Mouse (Mus musculus): ENCODE data around the gene Ano6. TPM values are rescaled to one million over a fixed set of nuclear protein-coding genes. Genes with fewer than 3 reads are reported as not detected.

Gene Ano6
- polyA plus RNA-seq, 1 experiment: 73.0 TPM

- no peak overlapping the region for H3K4me3 ChIP-seq (ENCODE audit: insufficient read depth, low read length)
- TF ChIP-seq POLR2A (IDR thresholded peaks at IDR 0.05; ENCODE audit: borderline replicate concordance, low read depth, low read length) (no peak), CTCF (IDR thresholded peaks at IDR 0.05; ENCODE audit: low read depth, low read length) (no peak)
- no peaks in the 10 kb centered on the region for H3K4me1 ChIP-seq (ENCODE audit: control insufficient read depth, insufficient read depth, low read length)
- H3K27ac ChIP-seq (ENCODE audit: insufficient read depth, low read depth, low read length): no peak overlapping the region
These were observed 183.5 kb downstream of the Ano6 start for GRCm38 (mm10) chr15:95974021-95974597.

GRCm38 (mm10) chr15:95976156-95976876 lies 185.7 kb downstream of the Ano6 start:
- Histone ChIP-seq H3K27ac (ENCODE audit: insufficient read depth, low read depth, low read length) (no peak overlapping the region), H3K4me3 (ENCODE audit: insufficient read depth, low read length) (no peak overlapping the region), H3K4me1 (ENCODE audit: control insufficient read depth, insufficient read depth, low read length) (no peaks in the 10 kb centered on the region)
- TF ChIP-seq POLR2A (IDR thresholded peaks at IDR 0.05; ENCODE audit: borderline replicate concordance, low read depth, low read length): no peak
- no peak for TF ChIP-seq CTCF (IDR thresholded peaks at IDR 0.05; ENCODE audit: low read depth, low read length)

GRCm38 (mm10) chr15:95977169-95977938 lies 186.7 kb downstream of the Ano6 start:
- no peak overlapping the region for H3K4me3 ChIP-seq (ENCODE audit: insufficient read depth, low read length)
- no peaks in the 10 kb centered on the region for H3K4me1 ChIP-seq (ENCODE audit: control insufficient read depth, insufficient read depth, low read length)
- no peak overlapping the region for H3K27ac ChIP-seq (ENCODE audit: insufficient read depth, low read depth, low read length)
- TF ChIP-seq CTCF (IDR thresholded peaks at IDR 0.05; ENCODE audit: low read depth, low read length): no peak
- TF ChIP-seq POLR2A (IDR thresholded peaks at IDR 0.05; ENCODE audit: borderline replicate concordance, low read depth, low read length): no peak

GRCm38 (mm10) chr15:95977939-95978252 lies 187.3 kb downstream of the Ano6 start:
- no peak for TF ChIP-seq CTCF (IDR thresholded peaks at IDR 0.05; ENCODE audit: low read depth, low read length)
- TF ChIP-seq POLR2A (IDR thresholded peaks at IDR 0.05; ENCODE audit: borderline replicate concordance, low read depth, low read length): no peak
- no peak overlapping the region for H3K27ac ChIP-seq (ENCODE audit: insufficient read depth, low read depth, low read length)
- H3K4me3 ChIP-seq (ENCODE audit: insufficient read depth, low read length): no peak overlapping the region
- no peaks in the 10 kb centered on the region for H3K4me1 ChIP-seq (ENCODE audit: control insufficient read depth, insufficient read depth, low read length)

GRCm38 (mm10) chr15:95980641-95981040 lies 190.0 kb downstream of the Ano6 start:
- H3K27ac ChIP-seq (ENCODE audit: insufficient read depth, low read depth, low read length): no peak overlapping the region
- no peak overlapping the region for H3K4me3 ChIP-seq (ENCODE audit: insufficient read depth, low read length)
- no peak for TF ChIP-seq CTCF (IDR thresholded peaks at IDR 0.05; ENCODE audit: low read depth, low read length)
- no peak for TF ChIP-seq POLR2A (IDR thresholded peaks at IDR 0.05; ENCODE audit: borderline replicate concordance, low read depth, low read length)
- no peaks in the 10 kb centered on the region for H3K4me1 ChIP-seq (ENCODE audit: control insufficient read depth, insufficient read depth, low read length)

GRCm38 (mm10) chr15:95987916-95988315 lies 197.3 kb downstream of the Ano6 start:
- no peak for TF ChIP-seq POLR2A (IDR thresholded peaks at IDR 0.05; ENCODE audit: borderline replicate concordance, low read depth, low read length)
- Histone ChIP-seq H3K4me1 (ENCODE audit: control insufficient read depth, insufficient read depth, low read length) (no peaks in the 10 kb centered on the region), H3K4me3 (ENCODE audit: insufficient read depth, low read length) (no peak overlapping the region), H3K27ac (ENCODE audit: insufficient read depth, low read depth, low read length) (no peak overlapping the region)

- no peak for TF ChIP-seq CTCF (IDR thresholded peaks at IDR 0.05; ENCODE audit: low read depth, low read length)
- Histone ChIP-seq H3K4me3 (ENCODE audit: insufficient read depth, low read length) (no peak overlapping the region), H3K27ac (ENCODE audit: insufficient read depth, low read depth, low read length) (no peak overlapping the region), H3K4me1 (ENCODE audit: control insufficient read depth, insufficient read depth, low read length) (no peaks in the 10 kb centered on the region)
These were observed 199.0 kb downstream of the Ano6 start for GRCm38 (mm10) chr15:95989496-95990124.

GRCm38 (mm10) chr15:96002958-96003601 lies 212.4 kb downstream of the Ano6 start:
- TF ChIP-seq POLR2A (IDR thresholded peaks at IDR 0.05; ENCODE audit: borderline replicate concordance, low read depth, low read length) (no peak), CTCF (IDR thresholded peaks at IDR 0.05; ENCODE audit: low read depth, low read length) (no peak)
- Histone ChIP-seq H3K4me3 (ENCODE audit: insufficient read depth, low read length) (no peak overlapping the region), H3K4me1 (ENCODE audit: control insufficient read depth, insufficient read depth, low read length) (no peaks in the 10 kb centered on the region), H3K27ac (ENCODE audit: insufficient read depth, low read depth, low read length) (no peak overlapping the region)

GRCm38 (mm10) chr15:96011640-96012390 lies 221.2 kb downstream of the Ano6 start:
- Histone ChIP-seq H3K27ac (ENCODE audit: insufficient read depth, low read depth, low read length) (no peak overlapping the region), H3K4me1 (ENCODE audit: control insufficient read depth, insufficient read depth, low read length) (no peaks in the 10 kb centered on the region), H3K4me3 (ENCODE audit: insufficient read depth, low read length) (no peak overlapping the region)
- no peak for TF ChIP-seq CTCF (IDR thresholded peaks at IDR 0.05; ENCODE audit: low read depth, low read length)
- TF ChIP-seq POLR2A (IDR thresholded peaks at IDR 0.05; ENCODE audit: borderline replicate concordance, low read depth, low read length): no peak
